Mouse (Mus musculus): ENCODE measurements around the gene Actn1. TPM values are rescaled to one million over a fixed set of nuclear protein-coding genes. Genes with fewer than 3 reads are reported as not detected.

The Actn1 gene
- polyA plus RNA-seq, 1 experiment = 193 TPM

GRCm38 (mm10) chr12:80129531-80129930, 130.6 kb downstream of the Actn1 start:
- no peak overlapping the region for H3K4me3 ChIP-seq (ENCODE audit: low read depth, low read length)
- no peaks in the 10 kb centered on the region for H3K9me3 ChIP-seq (replicated peaks; ENCODE audit: control insufficient read depth, insufficient read depth, low read length, poor library complexity, severe bottlenecking)
- peaks cover 3% of the 10 kb centered on the region for H3K4me1 ChIP-seq (ENCODE audit: control insufficient read depth, insufficient read depth, low read length)
- no peaks in the 10 kb centered on the region for H3K36me3 ChIP-seq (ENCODE audit: control insufficient read depth, insufficient read depth, low read length, poor library complexity, severe bottlenecking)
- no peak overlapping the region for H3K9ac ChIP-seq (ENCODE audit: low read depth, poor library complexity, severe bottlenecking)
- no peaks in the 10 kb centered on the region for H3K27me3 ChIP-seq (ENCODE audit: control insufficient read depth, insufficient read depth, low read length, poor library complexity, severe bottlenecking)
- no peak overlapping the region for H3K27ac ChIP-seq (ENCODE audit: insufficient read depth, low read length)
- TF ChIP-seq POLR2A (IDR thresholded peaks at IDR 0.05; ENCODE audit: insufficient read depth, low read length) = no peak
- peak; percentile 60 for TF ChIP-seq CTCF (IDR thresholded peaks at IDR 0.05; ENCODE audit: low read depth, low read length)

- Histone ChIP-seq H3K9ac (ENCODE audit: low read depth, poor library complexity, severe bottlenecking) (no peak overlapping the region), H3K4me3 (ENCODE audit: low read depth, low read length) (no peak overlapping the region), H3K27ac (ENCODE audit: insufficient read depth, low read length) (peak overlapping the region; percentile 8; the same call in 1 of the 2 replicates), H3K9me3 (replicated peaks; ENCODE audit: control insufficient read depth, insufficient read depth, low read length, poor library complexity, severe bottlenecking) (no peaks in the 10 kb centered on the region), H3K36me3 (ENCODE audit: control insufficient read depth, insufficient read depth, low read length, poor library complexity, severe bottlenecking) (no peaks in the 10 kb centered on the region), H3K4me1 (ENCODE audit: control insufficient read depth, insufficient read depth, low read length) (peaks cover 6% of the 10 kb centered on the region), H3K27me3 (ENCODE audit: control insufficient read depth, insufficient read depth, low read length, poor library complexity, severe bottlenecking) (no peaks in the 10 kb centered on the region)
- 0 out of 2 replicates have a peak, but pooled peaks have one; percentile 12 for TF ChIP-seq EP300 (IDR thresholded peaks at IDR 0.05; ENCODE audit: insufficient read depth, low read depth, low read length)
- TF ChIP-seq CTCF (IDR thresholded peaks at IDR 0.05; ENCODE audit: low read depth, low read length) = no peak
- TF ChIP-seq POLR2A (IDR thresholded peaks at IDR 0.05; ENCODE audit: insufficient read depth, low read length) = no peak
Measured at GRCm38 (mm10) chr12:80127191-80127762, 132.9 kb downstream of the Actn1 start.

- TF ChIP-seq POLR2A (IDR thresholded peaks at IDR 0.05; ENCODE audit: insufficient read depth, low read length) (no peak), CTCF (IDR thresholded peaks at IDR 0.05; ENCODE audit: low read depth, low read length) (no peak), EP300 (IDR thresholded peaks at IDR 0.05; ENCODE audit: insufficient read depth, low read depth, low read length) (no peak)
- H3K9me3 ChIP-seq (replicated peaks; ENCODE audit: control insufficient read depth, insufficient read depth, low read length, poor library complexity, severe bottlenecking) = no peaks in the 10 kb centered on the region
- no peaks in the 10 kb centered on the region for H3K27me3 ChIP-seq (ENCODE audit: control insufficient read depth, insufficient read depth, low read length, poor library complexity, severe bottlenecking)
- H3K36me3 ChIP-seq (ENCODE audit: control insufficient read depth, insufficient read depth, low read length, poor library complexity, severe bottlenecking) = no peaks in the 10 kb centered on the region
- H3K4me1 ChIP-seq (ENCODE audit: control insufficient read depth, insufficient read depth, low read length) = peaks cover 6% of the 10 kb centered on the region
- no peak overlapping the region for H3K4me3 ChIP-seq (ENCODE audit: low read depth, low read length)
- no peak overlapping the region for H3K9ac ChIP-seq (ENCODE audit: low read depth, poor library complexity, severe bottlenecking)
- no peak overlapping the region for H3K27ac ChIP-seq (ENCODE audit: insufficient read depth, low read length)
Measured at GRCm38 (mm10) chr12:80125316-80125715, 134.9 kb downstream of the Actn1 start.

- Histone ChIP-seq H3K4me3 (ENCODE audit: low read depth, low read length) (no peak overlapping the region), H3K9me3 (replicated peaks; ENCODE audit: control insufficient read depth, insufficient read depth, low read length, poor library complexity, severe bottlenecking) (no peaks in the 10 kb centered on the region), H3K27ac (ENCODE audit: insufficient read depth, low read length) (no peak overlapping the region), H3K27me3 (ENCODE audit: control insufficient read depth, insufficient read depth, low read length, poor library complexity, severe bottlenecking) (no peaks in the 10 kb centered on the region), H3K4me1 (ENCODE audit: control insufficient read depth, insufficient read depth, low read length) (peaks cover 6% of the 10 kb centered on the region), H3K36me3 (ENCODE audit: control insufficient read depth, insufficient read depth, low read length, poor library complexity, severe bottlenecking) (no peaks in the 10 kb centered on the region), H3K9ac (ENCODE audit: low read depth, poor library complexity, severe bottlenecking) (no peak overlapping the region)
- no peak for TF ChIP-seq CTCF (IDR thresholded peaks at IDR 0.05; ENCODE audit: low read depth, low read length)
Measured at GRCm38 (mm10) chr12:80124756-80125155, 135.4 kb downstream of the Actn1 start.

- no peak for TF ChIP-seq POLR2A (IDR thresholded peaks at IDR 0.05; ENCODE audit: insufficient read depth, low read length)
- no peak for TF ChIP-seq EP300 (IDR thresholded peaks at IDR 0.05; ENCODE audit: insufficient read depth, low read depth, low read length)
- no peak for TF ChIP-seq CTCF (IDR thresholded peaks at IDR 0.05; ENCODE audit: low read depth, low read length)
- no peak overlapping the region for H3K9ac ChIP-seq (ENCODE audit: low read depth, poor library complexity, severe bottlenecking)
- peaks cover 6% of the 10 kb centered on the region for H3K4me1 ChIP-seq (ENCODE audit: control insufficient read depth, insufficient read depth, low read length)
- no peaks in the 10 kb centered on the region for H3K9me3 ChIP-seq (replicated peaks; ENCODE audit: control insufficient read depth, insufficient read depth, low read length, poor library complexity, severe bottlenecking)
- no peaks in the 10 kb centered on the region for H3K27me3 ChIP-seq (ENCODE audit: control insufficient read depth, insufficient read depth, low read length, poor library complexity, severe bottlenecking)
- no peak overlapping the region for H3K4me3 ChIP-seq (ENCODE audit: low read depth, low read length)
- H3K36me3 ChIP-seq (ENCODE audit: control insufficient read depth, insufficient read depth, low read length, poor library complexity, severe bottlenecking) = no peaks in the 10 kb centered on the region
- no peak overlapping the region for H3K27ac ChIP-seq (ENCODE audit: insufficient read depth, low read length)
Measured at GRCm38 (mm10) chr12:80124211-80124610, 136.0 kb downstream of the Actn1 start.

- Histone ChIP-seq H3K4me3 (ENCODE audit: low read depth, low read length) (no peak overlapping the region), H3K27ac (ENCODE audit: insufficient read depth, low read length) (no peak overlapping the region), H3K4me1 (ENCODE audit: control insufficient read depth, insufficient read depth, low read length) (peaks cover 6% of the 10 kb centered on the region), H3K9me3 (replicated peaks; ENCODE audit: control insufficient read depth, insufficient read depth, low read length, poor library complexity, severe bottlenecking) (peaks cover 4% of the 10 kb centered on the region), H3K27me3 (ENCODE audit: control insufficient read depth, insufficient read depth, low read length, poor library complexity, severe bottlenecking) (no peaks in the 10 kb centered on the region), H3K9ac (ENCODE audit: low read depth, poor library complexity, severe bottlenecking) (no peak overlapping the region), H3K36me3 (ENCODE audit: control insufficient read depth, insufficient read depth, low read length, poor library complexity, severe bottlenecking) (no peaks in the 10 kb centered on the region; the same call in 1 of the 2 replicates)
- TF ChIP-seq EP300 (IDR thresholded peaks at IDR 0.05; ENCODE audit: insufficient read depth, low read depth, low read length) = no peak
- TF ChIP-seq CTCF (IDR thresholded peaks at IDR 0.05; ENCODE audit: low read depth, low read length) = no peak
- TF ChIP-seq POLR2A (IDR thresholded peaks at IDR 0.05; ENCODE audit: insufficient read depth, low read length) = no peak
Measured at GRCm38 (mm10) chr12:80123227-80123803, 136.9 kb downstream of the Actn1 start.
